Mouse (Mus musculus): ENCODE measurements at regions not wholly inside any gene's neighbourhood (a gene's known extent, or its start where the extent isn't known, plus 50 kb on each side); places are given as distances from the start of the nearest gene placed in this dataset.

DNA sequence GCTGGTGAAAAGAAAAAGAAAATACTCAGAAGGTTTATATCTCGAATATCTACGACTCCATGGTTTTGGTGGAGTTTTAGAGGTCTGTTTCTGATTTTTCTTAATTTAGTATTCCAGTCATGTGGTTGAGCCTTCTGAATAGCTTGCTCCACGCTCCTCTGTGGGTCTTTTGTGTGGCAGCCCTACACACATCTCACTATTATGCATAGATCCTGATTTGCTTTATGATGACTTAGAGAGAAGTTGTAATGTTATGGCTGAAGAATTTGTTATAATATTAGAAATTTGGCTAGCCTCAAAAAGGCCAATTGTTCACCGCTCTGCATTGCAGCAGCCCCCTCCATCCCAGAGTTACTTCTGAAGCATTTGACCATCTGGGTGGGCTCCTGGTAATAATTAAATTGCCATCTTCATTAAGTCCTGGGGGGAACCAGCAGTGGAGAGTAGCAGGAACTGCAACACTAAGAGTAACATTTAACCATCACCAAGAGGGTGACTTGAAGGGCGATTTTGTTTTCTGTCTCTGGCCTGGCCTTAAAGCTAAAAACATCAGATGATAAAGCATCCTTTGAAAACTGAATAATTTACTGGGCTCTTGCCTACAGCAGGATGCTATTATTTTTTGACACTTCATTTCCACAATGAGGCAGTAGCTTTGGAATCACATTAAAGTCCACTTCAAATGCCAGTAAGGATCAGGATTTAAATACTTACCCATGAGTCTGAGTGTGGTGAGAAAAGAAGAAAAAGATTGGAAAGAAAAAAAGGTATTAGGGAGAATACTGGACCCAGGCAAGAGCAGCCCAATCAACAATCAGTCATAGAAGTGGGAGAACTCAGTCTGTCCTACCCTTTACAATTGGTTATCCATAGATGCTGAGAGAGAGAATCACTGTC, 84.3 kb upstream of the Actbl2 start:
- Histone ChIP-seq H3K27ac (no peak overlapping the region), H3K4me3 (no peak overlapping the region)
- no peak for DNase-seq (ENCODE audit: low spot score in 2 of 2)
- TF ChIP-seq CTCF (conservative IDR thresholded peaks at IDR 0.05), result no peak

DNA sequence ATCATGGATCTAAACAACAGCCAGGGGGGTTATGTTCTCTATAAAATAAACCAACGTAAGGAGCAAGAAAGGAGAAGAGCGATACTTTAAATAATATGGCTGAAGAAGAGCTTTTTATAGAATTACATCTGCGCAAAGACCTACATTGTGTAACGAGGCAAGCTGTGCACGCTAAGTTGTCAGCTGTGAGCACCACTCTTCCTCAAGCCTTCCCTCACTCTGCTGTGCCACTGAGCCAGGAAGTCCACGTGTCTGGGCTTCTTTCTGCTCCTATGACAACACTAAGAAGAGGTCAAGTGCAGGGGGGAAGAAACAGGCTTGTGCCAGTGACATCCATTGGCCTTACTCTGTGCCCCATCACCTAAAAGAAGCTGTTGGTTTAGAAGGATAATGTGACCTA, 75.6 kb upstream of the Actbl2 start:
- DNase-seq (ENCODE audit: low spot score in 2 of 2), result peak in 1 of 2 experiments; percentile 26
- Histone ChIP-seq H3K27ac (peak overlapping the region; percentile 51; the same call in 1 of the 2 replicates), H3K4me3 (no peak overlapping the region)
- no peak for TF ChIP-seq CTCF (conservative IDR thresholded peaks at IDR 0.05)

DNA sequence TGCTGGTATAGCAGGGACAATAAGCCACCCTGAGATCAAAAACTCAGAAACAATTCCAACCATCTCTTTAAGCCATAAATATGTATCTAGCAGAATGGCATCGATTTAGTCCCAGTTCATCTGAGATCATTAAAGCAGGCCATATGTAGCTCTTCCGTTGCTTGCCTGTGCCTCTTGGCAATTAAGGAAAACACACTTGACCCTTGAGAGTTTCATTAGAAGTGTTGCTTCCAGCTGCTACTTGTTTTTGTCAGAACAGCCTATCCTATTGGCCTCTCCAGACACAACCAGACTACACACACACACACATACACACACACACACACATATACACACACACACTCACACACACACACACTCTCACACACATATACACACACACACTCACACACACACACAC, 71.5 kb upstream of the Actbl2 start:
- Histone ChIP-seq H3K27ac (no peak overlapping the region), H3K4me3 (no peak overlapping the region)
- TF ChIP-seq CTCF (conservative IDR thresholded peaks at IDR 0.05), result no peak
- no peak for DNase-seq (ENCODE audit: low spot score in 2 of 2)

DNA sequence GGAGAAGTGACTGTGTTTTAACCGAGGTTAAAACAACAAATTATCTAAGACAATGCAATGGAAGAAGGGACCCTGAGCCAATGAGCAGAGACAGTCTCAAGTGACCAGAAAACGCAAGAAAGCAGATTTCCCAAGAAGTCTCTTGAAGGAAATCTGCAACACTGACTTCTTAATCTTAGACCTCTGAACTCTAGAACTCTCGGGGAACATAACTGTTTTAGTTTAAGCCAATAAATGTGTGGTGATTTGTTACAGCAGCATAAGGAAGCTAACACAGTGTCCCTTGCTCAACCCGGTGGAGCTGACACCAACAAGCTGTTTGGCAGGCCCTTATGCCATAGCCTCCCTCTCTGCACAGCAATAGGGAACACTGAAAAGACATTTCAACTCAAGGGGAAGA, 69.0 kb upstream of the Actbl2 start:
- TF ChIP-seq CTCF (conservative IDR thresholded peaks at IDR 0.05), result no peak
- Histone ChIP-seq H3K27ac (no peak overlapping the region), H3K4me3 (no peak overlapping the region)
- no peak for DNase-seq (ENCODE audit: low spot score in 2 of 2)

DNA sequence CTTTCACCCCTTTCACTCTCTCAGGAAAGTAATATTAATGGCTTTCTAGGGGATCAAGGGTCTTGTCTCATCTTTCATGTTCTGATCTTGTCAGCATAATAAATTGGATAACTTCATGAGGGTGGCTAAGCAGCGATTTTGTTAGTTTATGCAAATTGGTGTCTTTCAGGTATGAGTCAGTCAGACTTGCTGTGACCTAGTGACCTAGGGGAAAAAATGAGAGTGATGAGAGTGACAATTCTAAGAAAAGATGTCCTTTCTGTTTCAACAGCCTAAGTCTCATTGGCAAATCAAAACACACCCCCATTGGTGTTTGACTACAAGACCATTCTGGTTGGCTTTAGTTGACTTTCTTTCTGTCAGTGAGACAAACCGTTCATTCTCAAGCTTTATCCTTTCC, 68.0 kb upstream of the Actbl2 start:
- H3K4me3 ChIP-seq, result no peak overlapping the region
- DNase-seq (ENCODE audit: low spot score in 2 of 2), result no peak
- TF ChIP-seq CTCF (conservative IDR thresholded peaks at IDR 0.05), result no peak
- no peak overlapping the region for H3K27ac ChIP-seq

DNA sequence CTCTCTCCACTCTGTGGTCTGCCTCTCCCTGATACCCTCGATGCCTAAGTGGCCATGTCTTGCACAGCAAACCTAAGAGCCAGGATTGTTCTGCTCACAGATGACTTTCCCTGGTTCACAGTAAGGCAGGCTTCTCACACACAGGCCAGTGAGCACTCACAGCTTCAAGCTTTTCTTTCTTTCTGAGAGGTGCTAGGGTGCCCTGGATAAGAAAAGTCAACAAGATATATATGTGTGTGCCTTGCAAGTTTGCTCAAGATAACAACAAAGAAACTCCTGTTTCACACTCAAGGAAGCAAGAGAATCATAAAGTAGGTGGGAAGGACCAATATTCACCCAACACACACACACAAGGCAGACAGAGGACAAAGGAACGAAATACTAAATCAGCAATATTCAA, 60.9 kb upstream of the Actbl2 start:
- Histone ChIP-seq H3K4me3 (no peak overlapping the region), H3K27ac (peak overlapping the region; percentile 28; the same call in 1 of the 2 replicates)
- no peak for DNase-seq (ENCODE audit: low spot score in 2 of 2)
- no peak for TF ChIP-seq CTCF (conservative IDR thresholded peaks at IDR 0.05)

DNA sequence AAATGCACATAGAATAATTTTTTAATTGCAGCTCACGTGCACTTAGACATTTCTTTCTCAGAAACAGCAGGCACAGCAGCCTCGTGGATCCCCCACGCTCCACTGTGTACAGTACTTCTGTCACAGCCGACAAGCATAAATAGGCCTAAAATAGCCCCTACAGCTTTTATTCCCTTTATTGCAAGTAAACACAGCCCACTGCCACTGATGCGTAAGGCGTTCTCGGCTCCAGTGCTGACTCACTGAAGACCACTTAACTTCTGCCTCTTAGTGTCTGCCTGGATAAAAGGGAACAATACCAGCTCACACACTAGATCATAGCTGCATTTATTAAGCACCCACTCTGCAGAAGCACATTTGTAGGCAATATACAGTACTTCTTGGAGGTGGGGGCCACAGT, 60.5 kb upstream of the Actbl2 start:
- H3K4me3 ChIP-seq, result no peak overlapping the region
- peak overlapping the region; percentile 28; the same call in 1 of the 2 replicates for H3K27ac ChIP-seq
- DNase-seq (ENCODE audit: low spot score in 2 of 2), result peak; percentile 13 to 20
- TF ChIP-seq CTCF (conservative IDR thresholded peaks at IDR 0.05), result no peak

DNA sequence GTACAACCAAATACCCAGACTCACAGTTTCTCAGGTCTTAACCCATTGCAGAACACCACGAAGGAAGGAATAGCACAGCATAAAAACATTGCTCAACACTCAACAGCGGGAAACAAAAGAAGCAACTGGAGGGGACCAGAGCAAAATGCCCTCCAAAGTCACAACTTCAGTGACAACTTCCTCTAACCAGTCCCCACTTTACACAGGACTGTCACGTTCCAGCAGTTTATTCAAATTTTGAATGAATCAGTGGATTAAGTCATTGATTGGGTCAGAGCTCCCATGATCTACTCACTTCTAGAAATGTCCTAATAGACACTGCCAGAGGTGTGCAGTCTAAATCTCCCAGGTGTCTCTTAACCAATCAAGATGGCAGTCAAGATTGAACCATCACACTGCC, 53.3 kb upstream of the Actbl2 start:
- no peak overlapping the region for H3K27ac ChIP-seq
- no peak for DNase-seq (ENCODE audit: low spot score in 2 of 2)
- no peak for TF ChIP-seq CTCF (conservative IDR thresholded peaks at IDR 0.05)
- no peak overlapping the region for H3K4me3 ChIP-seq

DNA sequence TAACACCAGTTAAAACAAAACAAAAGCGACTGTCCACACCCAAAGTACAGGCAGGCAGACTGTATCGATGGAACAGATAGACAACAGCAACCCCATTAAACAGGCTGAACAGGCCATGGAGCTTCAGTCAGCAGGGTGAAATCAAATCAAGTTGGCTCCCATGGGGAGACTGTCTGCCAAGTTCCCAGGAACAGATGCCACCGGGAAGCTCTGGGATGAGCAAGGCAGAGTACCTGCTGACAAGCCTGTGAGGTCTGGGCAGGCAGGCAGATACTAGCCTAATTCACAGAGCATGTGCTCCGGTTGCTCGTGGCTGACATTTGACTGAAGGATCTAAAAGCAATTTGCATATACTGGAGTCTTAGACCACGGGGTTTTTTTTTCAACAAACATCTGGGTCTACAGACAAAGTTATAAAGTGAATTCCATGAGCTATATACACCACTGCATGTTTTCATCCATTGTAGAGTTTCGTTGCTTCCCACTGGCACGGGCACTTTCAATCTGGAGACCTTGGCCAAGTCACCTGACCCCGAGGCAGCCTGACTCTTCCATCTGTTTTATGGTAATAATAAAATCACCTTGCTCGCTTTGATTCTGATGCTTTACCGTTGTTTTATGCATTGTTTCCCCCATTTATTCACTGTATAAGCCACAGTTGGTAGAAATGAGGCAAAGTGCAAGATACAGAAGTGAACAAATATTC, 50.1 kb upstream of the Actbl2 start:
- no peak overlapping the region for H3K4me3 ChIP-seq
- no peak for TF ChIP-seq CTCF (conservative IDR thresholded peaks at IDR 0.05)
- DNase-seq (ENCODE audit: low spot score in 2 of 2), result peak; percentile 75 to 83
- peak overlapping the region; percentile 64; the same call in 1 of the 2 replicates for H3K27ac ChIP-seq
